Mouse (Mus musculus) ES-E14 (cell line): ENCODE measurements around the gene Wt1.

Source experiments
- HCFC1 ChIP-seq: IDR thresholded peaks from 2 replicates; pipeline ENCODE4 v1.6.1; 2012; ENCODE audit warnings: low read length, inconsistent platforms, borderline replicate concordance; ENCODE audit not compliant: insufficient read depth
- MAFK ChIP-seq: IDR thresholded peaks from 2 replicates; pipeline ENCODE4 v1.6.1; 2014; ENCODE audit warnings: mild to moderate bottlenecking, low read depth, low read length, inconsistent platforms; ENCODE audit not compliant: insufficient read depth
- ZC3H11A ChIP-seq: IDR thresholded peaks from 2 replicates; pipeline ENCODE4 v1.6.1; 2012; ENCODE audit warnings: low read depth, mild to moderate bottlenecking, inconsistent platforms, low read length, borderline replicate concordance

DNA sequence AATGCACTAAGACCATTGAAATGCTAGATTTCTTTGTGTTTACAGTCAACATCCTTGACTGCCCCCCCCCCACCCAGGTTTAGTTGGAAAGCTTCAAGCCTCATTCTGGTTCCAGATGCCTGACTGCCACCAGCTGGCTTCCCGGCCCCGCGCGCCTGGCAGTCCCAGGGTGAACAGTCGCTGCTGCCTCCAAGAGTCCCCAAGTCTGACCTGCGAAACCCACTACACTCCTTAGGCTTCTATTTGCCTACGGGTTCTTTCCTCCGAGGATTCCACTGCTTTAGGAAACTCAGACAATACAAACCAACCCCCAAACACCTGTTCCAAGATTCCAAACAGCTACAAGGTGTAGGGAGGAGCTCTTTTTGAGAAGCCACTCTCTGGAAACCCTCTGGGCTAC, 1.1 kb upstream of the Wt1 start:
- TF ChIP-seq HCFC1, result no peak
- TF ChIP-seq MAFK, result no peak
- TF ChIP-seq ZC3H11A, result no peak
